Mouse (Mus musculus) small intestine, adult 2 months (tissue): ENCODE results near the gene Poln.
A peak's percentile ranks its signal among the peaks of the same experiment; 100 is the strongest.

ENCODE experiments used
- CTCF ChIP-seq: fragments of 200-500 bp; IDR thresholded peaks from 2 replicates; pipeline ENCODE4 v1.5.1; 2012; ENCODE audit warnings: low read depth, mild to moderate bottlenecking, control low read depth, inconsistent platforms, low read length, moderate library complexity, mixed read lengths; ENCODE audit not compliant: insufficient replicate concordance, insufficient read length; ENCODE audit errors: extremely low read depth
- POLR2A ChIP-seq: fragments of 200-500 bp; IDR thresholded peaks from 2 replicates; pipeline ENCODE4 v1.6.1; 2012; ENCODE audit warnings: low read depth, mild to moderate bottlenecking, control low read depth, inconsistent platforms, low read length, moderate library complexity

GRCm38 (mm10) chr5:34186961-34187391, 17.7 kb upstream of the Poln start:
- TF ChIP-seq CTCF (no peak), POLR2A (peak; percentile 29; the same call in 1 of the 2 replicates)
